Mouse (Mus musculus) bone marrow macrophage, adult 2 months (primary cell): ENCODE measurements around the gene AI837181.

Experiments used
- CTCF ChIP-seq: IDR thresholded peaks from 2 replicates; pipeline ENCODE4 v1.5.1; 2012; ENCODE audit warnings: low read depth, mild to moderate bottlenecking, low read length, moderate library complexity
- POLR2A ChIP-seq: IDR thresholded peaks from 2 replicates; pipeline ENCODE4 v1.6.1; 2012; ENCODE audit warnings: mild to moderate bottlenecking, low read depth, low read length, borderline replicate concordance

DNA sequence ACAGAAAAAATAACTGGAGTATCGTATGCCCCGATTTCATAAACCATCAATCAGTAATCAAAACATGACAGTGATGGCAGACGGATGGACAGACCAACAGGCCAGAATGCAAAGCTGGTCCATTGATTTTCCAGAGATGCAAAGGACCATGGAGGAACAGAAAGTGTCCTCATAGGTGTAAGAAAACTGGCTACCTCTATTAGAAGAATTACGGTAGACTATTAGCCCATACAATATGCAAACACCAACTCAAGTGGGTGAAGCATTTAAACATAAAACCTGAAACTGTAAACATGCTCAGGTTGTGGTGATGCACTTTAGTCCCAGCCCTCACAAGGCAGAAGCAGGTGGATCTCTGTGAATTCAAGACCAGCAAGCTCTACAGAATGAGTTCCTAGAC lies 29.6 kb upstream of the AI837181 start:
- no peak for TF ChIP-seq CTCF
- no peak for TF ChIP-seq POLR2A
